Mouse (Mus musculus) thymus, adult 2 months (tissue): ENCODE results near the gene Arl15.

Experiments used
- CTCF ChIP-seq: fragments of 200-500 bp; IDR thresholded peaks from 2 replicates; pipeline ENCODE4 v1.5.1; 2012; ENCODE audit warnings: mild to moderate bottlenecking, control low read depth, low read length, moderate library complexity, borderline replicate concordance; ENCODE audit not compliant: control insufficient read depth, poor library complexity, insufficient read depth; ENCODE audit errors: extremely low read depth
- POLR2A ChIP-seq: fragments of 200-500 bp; IDR thresholded peaks from 2 replicates; pipeline ENCODE4 v1.6.1; 2012; ENCODE audit warnings: mild to moderate bottlenecking, low read length, control low read depth, moderate library complexity; ENCODE audit not compliant: control insufficient read depth, poor library complexity, insufficient read depth; ENCODE audit errors: extremely low read depth

DNA sequence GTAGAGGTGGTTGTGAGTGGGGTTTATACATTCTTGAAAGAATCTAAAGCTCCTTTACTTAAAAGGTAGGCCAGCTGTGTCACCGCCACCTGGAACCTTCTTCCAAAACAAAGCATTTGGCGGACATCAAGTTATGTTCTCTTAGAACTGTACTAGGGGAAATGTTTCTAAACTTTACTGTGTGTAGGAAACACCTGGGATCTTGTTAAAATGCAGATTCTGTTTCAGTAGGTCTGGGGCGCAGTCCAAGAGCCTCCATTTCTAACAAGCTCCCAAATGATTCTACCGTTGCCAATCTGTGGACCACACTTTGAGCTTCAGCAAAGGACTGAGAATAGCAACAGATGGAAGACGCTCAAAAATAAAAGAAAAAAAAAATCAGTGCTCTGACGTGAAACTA, 405.4 kb downstream of the Arl15 start:
- no peak for TF ChIP-seq POLR2A
- no peak for TF ChIP-seq CTCF
